Mouse (Mus musculus) CD4-positive, CD25-positive, alpha-beta regulatory T cell, adult 9 weeks (primary cell): ENCODE measurements around the gene Mrgprh. TPM values are rescaled to one million over a fixed set of nuclear protein-coding genes. Genes with fewer than 3 reads are reported as not detected.

Experiments
- polyA plus RNA-seq: library from polyadenylated mRNA; unstranded; fragments of 100-300 nt; shearing (Covaris generic); gene quantifications from one replicate; pipeline ENCODE4 v1.2.1, GENCODE M21; 2017

The Mrgprh gene
- not detected for polyA plus RNA-seq

GRCm38 (mm10) chr17:12875734-12876133, at the start of gene Mrgprh:
Gene Mrgprh (plus strand): TSS chr17:12876034.

GRCm38 (mm10) chr17:12868043-12868442, 7.8 kb upstream of the Mrgprh start, which contains the start of gene Mas1:
Gene Mas1 (minus strand): TSS chr17:12868143.

GRCm38 (mm10) chr17:12909361-12910280, 33.8 kb downstream of the Mrgprh start, which contains the start of gene Pnldc1:
Gene Pnldc1 (minus strand): TSS chr17:12910230.

GRCm38 (mm10) chr17:12915488-12915880, 39.6 kb downstream of the Mrgprh start, which contains the start of gene Tcp1:
Gene Tcp1 (plus strand): TSS chr17:12915701.

GRCm38 (mm10) chr17:12915881-12916583, 40.2 kb downstream of the Mrgprh start, which contains the start of gene Mrpl18:
Gene Mrpl18 (minus strand): TSS chr17:12916345.

Other genes starting within 250 kb of the Mrgprh start
- gene Slc22a1, start 200.2 kb upstream of the Mrgprh start, polyA plus RNA-seq, result not detected
- 34.5 TPM for gene Igf2r, start 106.4 kb upstream of the Mrgprh start, polyA plus RNA-seq
- gene Mas1, start 7.9 kb upstream of the Mrgprh start, polyA plus RNA-seq, result not detected
- 0.41 TPM for gene Pnldc1, start 34.2 kb downstream of the Mrgprh start, polyA plus RNA-seq
- 255 TPM for gene Tcp1, start 39.7 kb downstream of the Mrgprh start, polyA plus RNA-seq
- 164 TPM for gene Mrpl18, start 40.3 kb downstream of the Mrgprh start, polyA plus RNA-seq
- 1.4 TPM for gene Acat3, start 64.6 kb downstream of the Mrgprh start, polyA plus RNA-seq
- gene Acat2, start 84.7 kb downstream of the Mrgprh start, polyA plus RNA-seq, result 47.0 TPM
- 17.3 TPM for gene Wtap, start 118.1 kb downstream of the Mrgprh start, polyA plus RNA-seq
- 132 TPM for gene Sod2, start 130.8 kb downstream of the Mrgprh start, polyA plus RNA-seq
- gene Gpr31b, start 176.3 kb downstream of the Mrgprh start, polyA plus RNA-seq, result not detected
- 0.31 TPM for gene Tcp10b, start 185.1 kb downstream of the Mrgprh start, polyA plus RNA-seq